9 mouse cellular contexts compared by ENCODE assay signal in genomic region chr17:26511816-26512774, GRCm38 (mm10). TPM values are rescaled to one million over a fixed set of nuclear protein-coding genes. Genes with fewer than 3 reads are reported as not detected.
DNase-seq lines count a peak whose midpoint lies in the region; ATAC-seq and TF ChIP-seq lines count a peak whose summit lies in the region.
"Had no signal": no experiment of that assay in that cellular context is flagged by ENCODE, and none has a peak within 500 bp of the region (broad histone marks: within the 10 kb centered on the region; RNA-seq: fewer than 3 reads in every experiment).

No protein-coding gene starts in this region.

- no peaks in the 10 kb centered on the region for H3K27me3 ChIP-seq in intestine, embryonic 14.5 days (replicated peaks; ENCODE audit: control insufficient read depth, insufficient read depth, low read length)
- no peaks in the 10 kb centered on the region for H3K27me3 ChIP-seq in intestine, embryonic 16.5 days (replicated peaks; ENCODE audit: control insufficient read depth, insufficient read depth, low read length)
- H3K27me3 ChIP-seq in C2C12 (ENCODE audit: control insufficient read depth, insufficient read depth, insufficient read length), result no peaks in the 10 kb centered on the region
- no peaks in the 10 kb centered on the region for H3K27me3 ChIP-seq in liver, embryonic 16.5 days (ENCODE audit: control insufficient read depth, insufficient read depth, low read depth, low read length)
- no peaks in the 10 kb centered on the region for H3K27me3 ChIP-seq in hindbrain, postnatal 0 days (ENCODE audit: insufficient read depth, low read length)

- 0 out of 2 replicates have a peak overlapping the region, but pooled peaks have one; percentile 39 for H3K27ac ChIP-seq in intestine, embryonic 14.5 days (ENCODE audit: low read depth)
- no peak overlapping the region for H3K27ac ChIP-seq in intestine, embryonic 16.5 days (ENCODE audit: low read length)
- peak overlapping the region; percentile 93 for H3K27ac ChIP-seq in liver, embryonic 16.5 days (ENCODE audit: low read length)
- no peak overlapping the region for H3K27ac ChIP-seq in hindbrain, postnatal 0 days
- H3K27ac ChIP-seq: midbrain, embryonic 12.5 days had no signal

- H3K9ac ChIP-seq in intestine, embryonic 14.5 days (ENCODE audit: low read length), result no peak overlapping the region
- no peak overlapping the region for H3K9ac ChIP-seq in intestine, embryonic 16.5 days (ENCODE audit: low read depth, low read length)
- H3K9ac ChIP-seq in liver, embryonic 16.5 days (ENCODE audit: low read depth, low read length), result peak overlapping the region; percentile 64
- no peak overlapping the region for H3K9ac ChIP-seq in hindbrain, postnatal 0 days (replicated peaks; ENCODE audit: low read length)
- H3K9ac ChIP-seq: midbrain, embryonic 12.5 days had no signal

- H3K4me3 ChIP-seq in intestine, embryonic 14.5 days (ENCODE audit: low read depth, low read length), result no peak overlapping the region
- H3K4me3 ChIP-seq in intestine, embryonic 16.5 days (ENCODE audit: low read length), result no peak overlapping the region
- no peak overlapping the region for H3K4me3 ChIP-seq in C2C12 (ENCODE audit: insufficient read depth, poor library complexity, severe bottlenecking)
- H3K4me3 ChIP-seq in liver, embryonic 16.5 days (ENCODE audit: low read depth, low read length), result no peak overlapping the region
- H3K4me3 ChIP-seq in hindbrain, postnatal 0 days (ENCODE audit: low read length), result no peak overlapping the region
- H3K4me3 ChIP-seq: midbrain, embryonic 12.5 days had no signal

- H3ac ChIP-seq in C2C12 (ENCODE audit: control insufficient read depth, insufficient read length, low read depth), result no peak overlapping the region

- peaks cover 6% of the 10 kb centered on the region for H3K79me3 ChIP-seq in C2C12 (ENCODE audit: low read depth)

- no peaks in the 10 kb centered on the region for H3K36me3 ChIP-seq in intestine, embryonic 14.5 days (ENCODE audit: control insufficient read depth, insufficient read depth, low read length)
- no peaks in the 10 kb centered on the region for H3K36me3 ChIP-seq in intestine, embryonic 16.5 days (ENCODE audit: control insufficient read depth, insufficient read depth, low read length)
- H3K36me3 ChIP-seq in C2C12 (ENCODE audit: control insufficient read depth, insufficient read depth), result peaks cover 1% of the 10 kb centered on the region
- H3K36me3 ChIP-seq in liver, embryonic 16.5 days (ENCODE audit: control insufficient read depth, insufficient read depth), result no peaks in the 10 kb centered on the region
- H3K36me3 ChIP-seq in hindbrain, postnatal 0 days (ENCODE audit: insufficient read depth, low read length), result no peaks in the 10 kb centered on the region
- H3K36me3 ChIP-seq: midbrain, embryonic 12.5 days had no signal

- TF ChIP-seq CTCF in C2C12 (IDR thresholded peaks at IDR 0.05; ENCODE audit: control insufficient read depth, insufficient read depth, insufficient read length), result no peak
- TF ChIP-seq CTCF in hindbrain, postnatal 0 days (IDR thresholded peaks at IDR 0.05; ENCODE audit: low read depth), result no peak

- intact Hi-C loops in left cerebral cortex, postnatal 14 days (cut with DNase I), result no loop called here

- H3K9me3 ChIP-seq in intestine, embryonic 14.5 days (ENCODE audit: control insufficient read depth, low read length), result no peaks in the 10 kb centered on the region
- H3K9me3 ChIP-seq in intestine, embryonic 16.5 days (ENCODE audit: control insufficient read depth, low read length), result no peaks in the 10 kb centered on the region
- no peaks in the 10 kb centered on the region for H3K9me3 ChIP-seq in liver, embryonic 16.5 days (replicated peaks; ENCODE audit: control insufficient read depth, low read length)
- H3K9me3 ChIP-seq in hindbrain, postnatal 0 days (ENCODE audit: low read length), result no peaks in the 10 kb centered on the region
- H3K9me3 ChIP-seq: midbrain, embryonic 12.5 days had no signal

- H3K79me2 ChIP-seq in C2C12 (ENCODE audit: control insufficient read depth, insufficient read depth), result peaks cover 9% of the 10 kb centered on the region

- no peak for ATAC-seq in intestine, embryonic 14.5 days (replicated peaks; ENCODE audit: low FRiP score, low TSS enrichment, low read depth)
- ATAC-seq in intestine, embryonic 16.5 days, result no peak
- no peak for ATAC-seq in liver, embryonic 16.5 days (ENCODE audit: low read depth)
- ATAC-seq in hindbrain, postnatal 0 days, result no peak

- 63% methylated on average over 7 of the region's 7 CpGs for WGBS in intestine, embryonic 14.5 days
- 55% methylated on average over 7 of the region's 7 CpGs for WGBS in intestine, embryonic 16.5 days
- 61% methylated on average over 7 of the region's 7 CpGs for WGBS in liver, embryonic 16.5 days (ENCODE audit: insufficient replicate concordance)
- 63% methylated on average over 7 of the region's 7 CpGs for WGBS in hindbrain, postnatal 0 days

- DNase-seq in intestine, embryonic 14.5 days (ENCODE audit: low spot score), result no peak
- peak; percentile 86 to 90 for DNase-seq in heart, adult 18-20 months
- DNase-seq in hindbrain, postnatal 0 days (ENCODE audit: low spot score), result no peak
- DNase-seq in layer of hippocampus, adult 11-12 months (ENCODE audit: low spot score), result no peak
- DNase-seq in left cerebral cortex, postnatal 14 days (ENCODE audit: low spot score in 2 of 2), result no peak

- peaks cover 8% of the 10 kb centered on the region for H3K4me1 ChIP-seq in intestine, embryonic 14.5 days (replicated peaks; ENCODE audit: control insufficient read depth, insufficient read depth, low read length)
- peaks cover 22% of the 10 kb centered on the region; the same call in 1 of the 2 replicates for H3K4me1 ChIP-seq in intestine, embryonic 16.5 days (ENCODE audit: control insufficient read depth, insufficient read depth, low read length)
- H3K4me1 ChIP-seq in liver, embryonic 16.5 days (ENCODE audit: control insufficient read depth, low read depth, low read length), result peaks cover 75% of the 10 kb centered on the region
- no peaks in the 10 kb centered on the region for H3K4me1 ChIP-seq in hindbrain, postnatal 0 days (ENCODE audit: insufficient read depth, low read length)

- no peak overlapping the region for H3K4me2 ChIP-seq in intestine, embryonic 14.5 days (ENCODE audit: low read length)
- no peak overlapping the region for H3K4me2 ChIP-seq in intestine, embryonic 16.5 days (ENCODE audit: low read depth, low read length)
- no peak overlapping the region for H3K4me2 ChIP-seq in liver, embryonic 16.5 days (ENCODE audit: low read depth, low read length)
- no peak overlapping the region for H3K4me2 ChIP-seq in hindbrain, postnatal 0 days (ENCODE audit: low read depth, low read length)
- H3K4me2 ChIP-seq: midbrain, embryonic 12.5 days had no signal

TF ChIP-seq in C2C12, 6 proteins besides CTCF, POLR2A, EP300 and RAD21:
- TF ChIP-seq CEBPB (IDR thresholded peaks at IDR 0.05; ENCODE audit: low read depth) (peak; percentile 24), MAX (IDR thresholded peaks at IDR 0.05) (no peak)

RNA-seq across cellular contexts. Expression of gene Ergic1, which starts 49.2 kb away (rescaled TPM):
- 135 and 136 TPM in 2 replicates for polyA plus RNA-seq in intestine, embryonic 14.5 days (2014; fragmentation: Nextera tagmentation; extraction: Ambion mirVana)
- polyA plus RNA-seq in intestine, embryonic 16.5 days (2015; fragmentation: Nextera tagmentation; extraction: Ambion mirVana), result 88.6 and 91.2 TPM in 2 replicates
- 114 TPM for polyA plus RNA-seq in C2C12 (2012; fragmentation: generic; extraction: Trizol)
- 10 to 100 TPM; 50.4 to 56.6 TPM for total RNA-seq in heart, adult 18-20 months (2021)
- polyA plus RNA-seq in liver, embryonic 16.5 days (2015; fragmentation: Nextera tagmentation; extraction: Ambion mirVana), result 36.0 and 39.0 TPM in 2 replicates
- 235 and 250 TPM in 2 replicates for total RNA-seq in hindbrain, postnatal 0 days (2014; rRNA removed)
- 81.2 and 93.5 TPM in 2 replicates for polyA plus RNA-seq in hindbrain, postnatal 0 days (2015; fragmentation: Nextera tagmentation; extraction: Ambion mirVana)
- 100 to 1,000 TPM; 180 to 195 TPM for total RNA-seq in left cerebral cortex, postnatal 14 days (2021)

RNA-seq across cellular contexts. Expression of gene Dusp1, which starts 49.8 kb away (rescaled TPM):
- polyA plus RNA-seq in intestine, embryonic 14.5 days (2014; fragmentation: Nextera tagmentation; extraction: Ambion mirVana), result 14.5 and 17.0 TPM in 2 replicates
- 12.2 and 14.4 TPM in 2 replicates for polyA plus RNA-seq in intestine, embryonic 16.5 days (2015; fragmentation: Nextera tagmentation; extraction: Ambion mirVana)
- 16.4 TPM for polyA plus RNA-seq in C2C12 (2012; fragmentation: generic; extraction: Trizol)
- 10 to 100 TPM; 50.3 to 57.1 TPM for total RNA-seq in heart, adult 18-20 months (2021)
- 22.7 and 25.9 TPM in 2 replicates for polyA plus RNA-seq in liver, embryonic 16.5 days (2015; fragmentation: Nextera tagmentation; extraction: Ambion mirVana)
- total RNA-seq in hindbrain, postnatal 0 days (2014; rRNA removed), result 50.5 and 51.4 TPM in 2 replicates
- 25.3 and 27.0 TPM in 2 replicates for polyA plus RNA-seq in hindbrain, postnatal 0 days (2015; fragmentation: Nextera tagmentation; extraction: Ambion mirVana)
- 10 to 100 TPM; 28.4 to 33.2 TPM for total RNA-seq in left cerebral cortex, postnatal 14 days (2021)

Comparison
In these comparisons a context has a peak if more than half of its experiments do, and no peak if none do; other contexts are left out.
1. H3K27ac ChIP-seq: peak in intestine, embryonic 14.5 days (single experiment) and liver, embryonic 16.5 days (single experiment); none in intestine, embryonic 16.5 days (single experiment) and hindbrain, postnatal 0 days (single experiment).
2. DNase-seq: peak in heart, adult 18-20 months (2 of 2); none in intestine, embryonic 14.5 days (single experiment), hindbrain, postnatal 0 days (single experiment), layer of hippocampus, adult 11-12 months (single experiment) and left cerebral cortex, postnatal 14 days (0 of 2).